Mouse (Mus musculus) small intestine, adult 2 months (tissue): ENCODE results near the gene Ercc6l.

Source experiments
- CTCF ChIP-seq: fragments of 200-500 bp; IDR thresholded peaks from 2 replicates; pipeline ENCODE4 v1.5.1; 2012; ENCODE audit warnings: low read depth, mild to moderate bottlenecking, control low read depth, inconsistent platforms, low read length, moderate library complexity, mixed read lengths; ENCODE audit not compliant: insufficient replicate concordance, insufficient read length; ENCODE audit errors: extremely low read depth
- POLR2A ChIP-seq: fragments of 200-500 bp; IDR thresholded peaks from 2 replicates; pipeline ENCODE4 v1.6.1; 2012; ENCODE audit warnings: low read depth, mild to moderate bottlenecking, control low read depth, inconsistent platforms, low read length, moderate library complexity

GRCm38 (mm10) chrX:102163529-102163928 lies 6.6 kb upstream of the Ercc6l start:
- no peak for TF ChIP-seq CTCF
- TF ChIP-seq POLR2A = no peak
